Mouse (Mus musculus) activated CD4-positive, CD25-positive, alpha-beta regulatory T cell (primary cell): ENCODE data around the gene Dnajb6. TPM values are rescaled to one million over a fixed set of nuclear protein-coding genes. Genes with fewer than 3 reads are reported as not detected.

Experiments
- polyA plus RNA-seq, 2 experiments: library from polyadenylated mRNA; unstranded; fragments of 100-300 nt; shearing (Covaris generic); gene quantifications; one replicate each; pipeline ENCODE4 v1.2.1; 2017

Dnajb6 gene
- polyA plus RNA-seq: 100 to 1,000 TPM; 198 to 201 TPM

GRCm38 (mm10) chr5:29735557-29736061 lies at the start of gene Dnajb6, which contains the start of gene Gm5129:
Dnajb6 (plus strand) TSS chr5:29735688.
Gm5129 (minus strand) TSS chr5:29735936.

Other genes with a start within 250 kb of the Dnajb6 start
- 10 to 100 TPM; 42.3 to 46.1 TPM for gene Ube3c, start 166.4 kb upstream of the Dnajb6 start, polyA plus RNA-seq
- gene Gm5129, start 248 bp downstream of the Dnajb6 start, polyA plus RNA-seq: under 1 TPM in 1 of 2 experiments, not detected in 1; 0.63 TPM